Mouse (Mus musculus): ENCODE measurements around the gene Stpg3.

- TF ChIP-seq TCF12 (IDR thresholded peaks at IDR 0.05; ENCODE audit: low read depth, low read length) (no peak), CHD2 (IDR thresholded peaks at IDR 0.05; ENCODE audit: low read length) (no peak), POLR2A (IDR thresholded peaks at IDR 0.05; ENCODE audit: low read depth, low read length) (0 out of 2 replicates have a peak, but pooled peaks have one; percentile 5), MAZ (IDR thresholded peaks at IDR 0.05; ENCODE audit: low read depth, low read length) (no peak), KAT2A (IDR thresholded peaks at IDR 0.05; ENCODE audit: insufficient replicate concordance, low read length) (no peak), USF1 (IDR thresholded peaks at IDR 0.05; ENCODE audit: low read depth, low read length) (no peak), CTCF (conservative IDR thresholded peaks at IDR 0.05 in 1 of 2, IDR thresholded peaks at IDR 0.05 in 1 of 2; ENCODE audit: low read depth in 2 of 2, low read length in 2 of 2) (no peak), MEF2A (IDR thresholded peaks at IDR 0.05; ENCODE audit: borderline replicate concordance, low read depth, low read length) (no peak), HCFC1 (IDR thresholded peaks at IDR 0.05; ENCODE audit: low read depth, low read length) (no peak)
Observed at GRCm38 (mm10) chr2:25197946-25198345, 16.5 kb downstream of the Stpg3 start.
